Mouse (Mus musculus): ENCODE results near the gene Fblim1.

Gene Fblim1

GRCm38 (mm10) chr4:141599251-141600141, 6.4 kb downstream of the Fblim1 start:
- DNase-seq (ENCODE audit: low spot score), result no peak

- no peak for DNase-seq (ENCODE audit: low spot score)
Observed at GRCm38 (mm10) chr4:141598894-141599250, 7.0 kb downstream of the Fblim1 start.

- DNase-seq (ENCODE audit: low spot score), result no peak
Observed at GRCm38 (mm10) chr4:141598199-141598893, 7.5 kb downstream of the Fblim1 start.

GRCm38 (mm10) chr4:141596700-141597328, 9.1 kb downstream of the Fblim1 start:
- DNase-seq (ENCODE audit: low spot score), result no peak

- no peak for DNase-seq (ENCODE audit: low spot score)
Observed at GRCm38 (mm10) chr4:141595605-141596268, 10.2 kb downstream of the Fblim1 start.

GRCm38 (mm10) chr4:141595138-141595537, 10.8 kb downstream of the Fblim1 start:
- no peak for DNase-seq (ENCODE audit: low spot score)

- DNase-seq (ENCODE audit: low spot score), result no peak
Observed at GRCm38 (mm10) chr4:141591547-141591946, 14.3 kb downstream of the Fblim1 start.

GRCm38 (mm10) chr4:141583919-141584318, 22.0 kb downstream of the Fblim1 start:
- DNase-seq (ENCODE audit: low spot score), result no peak

- DNase-seq (ENCODE audit: low spot score), result no peak
Observed at GRCm38 (mm10) chr4:141581051-141581450, 24.8 kb downstream of the Fblim1 start.

GRCm38 (mm10) chr4:141578833-141579232, 27.1 kb downstream of the Fblim1 start:
- no peak for DNase-seq (ENCODE audit: low spot score)

GRCm38 (mm10) chr4:141576877-141577276, 29.0 kb downstream of the Fblim1 start:
- no peak for DNase-seq (ENCODE audit: low spot score)

- DNase-seq (ENCODE audit: low spot score), result no peak
Observed at GRCm38 (mm10) chr4:141576404-141576803, 29.5 kb downstream of the Fblim1 start.

GRCm38 (mm10) chr4:141574789-141575702, 30.9 kb downstream of the Fblim1 start:
- DNase-seq (ENCODE audit: low spot score), result peak; percentile 51

- DNase-seq (ENCODE audit: low spot score), result no peak
Observed at GRCm38 (mm10) chr4:141573359-141573966, 32.4 kb downstream of the Fblim1 start.

GRCm38 (mm10) chr4:141572668-141573358, 33.1 kb downstream of the Fblim1 start:
- no peak for DNase-seq (ENCODE audit: low spot score)

- DNase-seq (ENCODE audit: low spot score), result no peak
Observed at GRCm38 (mm10) chr4:141571934-141572333, 34.0 kb downstream of the Fblim1 start.

- no peak for DNase-seq (ENCODE audit: low spot score)
Observed at GRCm38 (mm10) chr4:141571337-141571739, 34.6 kb downstream of the Fblim1 start.

- no peak for DNase-seq (ENCODE audit: low spot score)
Observed at GRCm38 (mm10) chr4:141570821-141571220, 35.1 kb downstream of the Fblim1 start.

GRCm38 (mm10) chr4:141570004-141570403, 35.9 kb downstream of the Fblim1 start:
- no peak for DNase-seq (ENCODE audit: low spot score)

GRCm38 (mm10) chr4:141568966-141569365, 36.9 kb downstream of the Fblim1 start:
- DNase-seq (ENCODE audit: low spot score), result no peak
